Mouse (Mus musculus) 3T3-L1 (cell line): ENCODE measurements around the gene Dmac2.

Experiments used
- DNase-seq: peaks from one replicate; pipeline ENCODE4 v3.0.0-alpha.2; 2015; ENCODE audit warnings: low read depth, low spot score

The Dmac2 gene

DNA sequence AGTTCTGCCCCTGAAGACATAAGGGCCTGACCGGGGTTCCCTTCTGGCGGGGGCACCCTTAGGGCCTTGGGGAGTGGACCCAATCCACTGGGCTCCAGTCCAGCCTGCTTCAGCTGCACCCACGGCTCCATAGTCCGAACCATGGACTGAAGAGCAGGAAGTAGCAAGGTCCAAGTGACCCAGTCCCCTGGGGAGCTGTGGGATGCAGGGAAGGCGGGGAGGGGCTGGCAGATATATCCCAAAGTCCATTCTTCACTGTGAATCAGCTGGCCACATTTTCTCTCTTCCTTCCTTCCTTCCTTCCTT lies 3.6 kb upstream of the Dmac2 start, which contains the start of gene Erich4:
TSS of gene Erich4 (minus strand) at position 187 of the 306 bp plus-strand sequence.
- DNase-seq = no peak

- DNase-seq = no peak
Measured at GRCm38 (mm10) chr7:25617376-25618160, 1.6 kb upstream of the Dmac2 start.

GRCm38 (mm10) chr7:25619722-25619991 lies 443 bp downstream of the Dmac2 start:
- DNase-seq = no peak

- DNase-seq = no peak
Measured at GRCm38 (mm10) chr7:25620101-25620500, 887 bp downstream of the Dmac2 start.

- DNase-seq = no peak
Measured at GRCm38 (mm10) chr7:25620751-25621150, 1.5 kb downstream of the Dmac2 start.

GRCm38 (mm10) chr7:25623857-25624370 lies 4.7 kb downstream of the Dmac2 start:
- DNase-seq = no peak

- DNase-seq = no peak
Measured at GRCm38 (mm10) chr7:25624851-25625250, 5.6 kb downstream of the Dmac2 start.

GRCm38 (mm10) chr7:25625594-25626250 lies 6.5 kb downstream of the Dmac2 start:
- peak; percentile 16 for DNase-seq

DNA sequence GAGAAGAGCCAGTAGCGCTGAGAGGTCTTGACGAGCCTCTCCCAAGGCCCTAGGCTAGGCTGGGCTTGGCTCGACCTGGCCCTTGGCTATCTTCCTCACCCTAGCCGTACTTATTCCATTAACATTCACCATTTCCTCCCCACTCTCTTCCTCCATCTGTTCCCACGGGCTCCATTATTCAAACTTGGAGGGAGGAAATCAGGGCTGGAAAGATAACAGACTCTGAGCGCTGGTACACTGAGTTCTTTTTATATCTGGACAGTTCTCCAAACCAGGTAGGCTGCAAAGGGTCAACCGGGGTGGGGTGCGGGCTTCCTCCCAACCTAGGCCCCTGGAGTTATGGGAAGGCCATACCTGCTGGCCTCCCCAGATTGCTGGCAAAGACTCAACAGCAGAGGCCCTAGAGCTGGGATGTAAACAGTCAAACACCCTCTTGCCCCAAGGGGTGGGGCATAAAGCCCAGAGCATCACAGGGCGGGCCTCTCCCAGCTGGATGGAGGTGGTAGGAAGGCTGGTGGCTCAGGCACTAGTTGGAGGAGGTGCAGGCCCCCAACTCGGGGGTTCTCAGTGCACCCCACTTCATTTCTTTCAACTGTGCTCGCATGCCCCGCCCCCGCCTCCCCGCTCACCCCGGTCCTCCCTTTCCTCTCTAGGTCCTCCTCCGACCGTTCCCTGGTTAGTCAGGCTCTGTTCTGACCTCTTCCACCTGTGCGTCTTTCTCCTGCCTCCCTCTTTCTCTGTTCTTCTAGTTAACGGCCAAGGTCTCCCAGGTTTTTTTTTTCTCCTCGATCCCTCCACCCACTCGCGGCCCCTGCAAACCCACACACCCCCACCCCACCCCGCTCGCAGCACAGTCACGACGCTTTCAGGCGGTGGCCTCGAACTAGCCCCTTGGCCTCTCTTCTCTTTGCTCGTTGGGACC lies 7.6 kb downstream of the Dmac2 start, which contains the start of gene B3gnt8:
TSS of gene B3gnt8 (plus strand) at position 146 of the 922 bp plus-strand sequence.
- no peak for DNase-seq

- DNase-seq = no peak
Measured at GRCm38 (mm10) chr7:25627431-25628322, 8.5 kb downstream of the Dmac2 start.

DNA sequence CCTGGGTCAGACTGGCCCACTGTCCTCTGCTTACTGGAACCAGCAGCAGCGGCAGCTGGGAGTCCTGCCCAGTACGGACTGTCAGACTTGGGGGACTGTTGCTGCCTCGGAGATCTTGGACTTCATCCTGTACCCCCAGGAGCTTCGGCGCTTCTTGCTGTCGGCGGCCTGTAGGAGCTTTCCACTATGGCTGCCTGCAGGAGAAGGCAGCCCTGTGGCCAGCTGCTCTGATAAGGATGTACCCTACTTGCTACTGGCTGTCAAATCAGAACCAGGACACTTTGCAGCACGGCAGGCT lies 9.1 kb downstream of the Dmac2 start:
- no peak for DNase-seq

DNA sequence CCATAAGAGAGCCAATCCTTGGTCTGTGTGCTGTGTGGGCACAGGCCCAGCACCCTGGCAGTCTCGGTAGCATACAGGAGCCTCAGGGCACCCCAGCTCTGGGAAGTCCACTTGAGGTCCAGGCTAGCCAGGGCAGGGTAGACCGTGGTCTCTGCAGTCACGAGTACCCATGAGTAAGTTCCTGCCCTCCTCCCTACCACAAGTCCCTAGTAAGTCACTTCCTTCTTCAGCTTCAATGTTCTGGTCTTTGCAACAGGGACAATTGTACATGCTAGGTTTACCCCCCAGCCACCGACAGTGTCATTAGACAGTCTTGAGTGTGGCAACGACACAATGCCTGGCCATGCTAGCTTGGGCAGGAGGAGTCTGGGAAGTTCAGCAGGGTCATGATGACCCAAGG lies 13.5 kb downstream of the Dmac2 start:
- no peak for DNase-seq

DNA sequence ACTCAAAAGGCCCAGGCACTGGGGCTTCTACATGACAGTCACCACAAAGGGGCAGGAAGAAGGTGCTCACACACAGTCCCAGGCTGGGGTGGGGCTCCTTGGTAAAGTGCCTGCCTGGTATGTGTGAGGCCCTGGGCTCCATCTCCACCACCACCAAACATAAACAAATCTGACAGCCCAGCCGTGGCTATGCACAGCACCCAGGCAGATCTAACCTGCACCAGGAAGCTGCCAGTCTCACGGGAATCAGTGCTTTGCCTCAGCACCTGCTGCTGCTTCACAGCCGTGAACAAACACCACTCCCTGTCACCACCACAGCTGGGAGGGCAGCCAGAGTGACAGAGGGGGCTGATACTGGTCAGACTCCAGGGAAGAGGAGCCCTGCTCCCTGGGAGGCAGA lies 17.2 kb downstream of the Dmac2 start:
- no peak for DNase-seq

DNA sequence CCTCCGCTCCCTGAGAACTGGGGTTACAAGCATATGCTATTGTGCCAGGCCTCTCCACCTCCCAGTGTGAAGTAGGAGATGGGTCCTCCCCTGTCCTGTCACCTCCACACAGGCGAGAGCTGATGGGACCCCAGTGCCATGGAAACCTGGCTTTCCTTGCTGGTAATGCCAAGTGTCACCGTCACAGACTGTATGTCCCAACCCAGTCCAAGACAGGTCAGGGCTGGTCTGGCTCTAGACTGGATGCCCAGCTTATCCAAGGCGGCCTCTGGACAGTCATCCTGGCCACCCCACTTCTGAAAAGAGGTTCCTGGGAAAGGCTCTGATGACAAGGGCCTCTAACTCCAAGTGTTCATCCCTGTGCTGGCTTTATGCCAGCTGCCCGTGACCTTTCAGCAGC lies 17.9 kb downstream of the Dmac2 start:
- no peak for DNase-seq

DNA sequence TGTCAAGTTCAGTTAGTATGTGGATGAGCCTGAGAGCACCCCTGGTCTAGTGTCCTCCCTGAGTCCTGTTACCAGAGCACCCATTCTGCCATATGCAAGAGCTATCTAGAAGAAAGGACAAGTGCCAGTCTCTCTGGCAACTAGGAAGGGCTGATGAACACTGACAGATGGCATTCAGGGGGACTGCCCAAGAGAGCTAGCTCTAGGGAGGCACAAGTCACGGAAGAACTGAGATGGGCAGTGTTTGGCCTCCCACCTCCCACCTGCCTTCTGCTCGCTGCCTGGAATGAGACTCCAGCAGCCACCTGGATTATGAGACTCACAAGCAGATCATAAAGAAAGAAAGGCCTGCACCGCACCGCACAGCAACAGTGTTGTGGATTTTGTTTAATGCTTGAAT lies 20.5 kb downstream of the Dmac2 start:
- DNase-seq = no peak

GRCm38 (mm10) chr7:25644136-25644535 lies 24.9 kb downstream of the Dmac2 start:
- peak; percentile 5 for DNase-seq

- DNase-seq = peak; percentile 16
Measured at GRCm38 (mm10) chr7:25644631-25645030, 25.4 kb downstream of the Dmac2 start.

GRCm38 (mm10) chr7:25645074-25645473 lies 25.9 kb downstream of the Dmac2 start:
- DNase-seq = no peak

DNA sequence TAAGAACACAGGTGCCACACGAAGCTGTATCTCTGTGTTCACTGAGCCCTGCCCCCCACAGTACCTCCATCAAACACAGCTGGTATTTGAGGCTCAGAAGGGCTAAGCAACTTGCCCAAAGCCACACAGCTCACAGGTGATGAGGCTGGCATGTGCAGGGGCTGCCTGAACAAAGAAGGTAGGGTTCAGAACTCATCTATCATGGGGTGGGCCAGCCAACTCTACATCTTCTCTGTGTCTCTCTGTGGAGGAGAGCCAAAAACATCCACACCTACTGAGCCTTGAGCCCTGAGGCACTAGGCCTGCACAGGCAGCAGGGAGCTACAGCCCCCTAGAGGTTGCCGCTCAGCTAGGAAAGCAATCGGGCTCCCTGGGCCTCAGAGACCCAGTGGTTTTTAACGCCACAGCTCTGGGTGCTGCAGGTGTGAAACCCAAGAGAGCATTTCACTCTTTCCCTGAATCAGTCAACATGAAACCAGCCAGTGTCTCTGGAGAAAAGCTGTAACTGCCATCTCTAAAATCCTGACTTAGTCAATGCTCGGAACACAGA lies 28.4 kb downstream of the Dmac2 start:
- no peak for DNase-seq

DNA sequence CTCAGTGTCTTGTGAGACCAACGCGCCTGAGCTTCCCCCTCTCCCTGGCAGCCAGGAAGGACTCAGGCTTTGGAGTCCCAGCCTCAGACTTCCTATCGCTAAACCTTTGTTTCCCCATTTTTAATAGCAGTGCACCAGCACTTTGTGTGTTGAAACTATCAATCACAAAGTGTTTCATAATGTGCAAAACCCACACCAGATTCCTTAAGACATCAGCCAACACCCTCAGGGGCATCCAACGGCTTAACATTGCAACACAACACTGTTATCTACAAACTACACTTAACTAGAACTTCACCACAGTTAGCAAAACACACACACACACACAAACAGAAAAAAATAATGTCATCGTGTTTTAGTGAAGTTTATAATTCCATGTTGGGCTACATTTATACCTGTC lies 30.6 kb downstream of the Dmac2 start:
- no peak for DNase-seq

GRCm38 (mm10) chr7:25651281-25651680 lies 32.1 kb downstream of the Dmac2 start:
- no peak for DNase-seq
